Mouse (Mus musculus): ENCODE measurements at regions not wholly inside any gene's neighbourhood (a gene's known extent, or its start where the extent isn't known, plus 50 kb on each side); places are given as distances from the start of the nearest gene placed in this dataset.
A peak's percentile ranks its signal among the peaks of the same experiment; 100 is the strongest.

DNA sequence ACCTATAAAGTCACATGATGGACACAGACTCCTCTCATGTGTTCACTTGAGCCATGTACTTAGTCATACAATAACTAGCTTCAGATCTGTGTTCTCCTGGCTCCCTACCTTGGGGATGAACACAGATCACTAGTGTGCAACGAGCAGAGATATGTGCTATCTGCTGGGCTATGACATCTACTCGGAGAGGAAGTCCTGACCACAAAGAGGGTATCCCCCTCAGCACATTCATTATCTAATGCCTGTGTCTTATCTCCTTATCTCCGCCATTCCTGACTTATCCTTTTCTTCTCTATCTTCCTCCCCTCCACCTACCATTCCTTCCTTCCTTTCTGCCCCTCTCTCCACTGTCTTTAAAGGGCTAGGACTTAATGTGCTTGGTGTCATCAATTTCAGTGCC lies 118.9 kb upstream of the Hmga2 start:
- no peaks in the 10 kb centered on the region for H3K27me3 ChIP-seq (ENCODE audit: control insufficient read depth, insufficient read depth, low read length)
- no peak overlapping the region for H3K4me3 ChIP-seq (ENCODE audit: low read depth, low read length)
- no peak overlapping the region for H3K27ac ChIP-seq (ENCODE audit: low read depth, low read length)
- H3K9me3 ChIP-seq (ENCODE audit: control insufficient read depth, low read length) = no peaks in the 10 kb centered on the region
- WGBS = 84% methylated on average over 3 of the region's 3 CpGs
- H3K4me2 ChIP-seq (ENCODE audit: low read depth, low read length, severe bottlenecking) = no peak overlapping the region
- H3K4me1 ChIP-seq (replicated peaks; ENCODE audit: control insufficient read depth, insufficient read depth, low read length) = no peaks in the 10 kb centered on the region
- H3K36me3 ChIP-seq (ENCODE audit: control insufficient read depth, insufficient read depth, low read length) = no peaks in the 10 kb centered on the region
- ATAC-seq (replicated peaks; ENCODE audit: low FRiP score) (no peak), DNase-seq (ENCODE audit: low spot score) (no peak)
- H3K9ac ChIP-seq (ENCODE audit: low read length) = no peak overlapping the region

DNA sequence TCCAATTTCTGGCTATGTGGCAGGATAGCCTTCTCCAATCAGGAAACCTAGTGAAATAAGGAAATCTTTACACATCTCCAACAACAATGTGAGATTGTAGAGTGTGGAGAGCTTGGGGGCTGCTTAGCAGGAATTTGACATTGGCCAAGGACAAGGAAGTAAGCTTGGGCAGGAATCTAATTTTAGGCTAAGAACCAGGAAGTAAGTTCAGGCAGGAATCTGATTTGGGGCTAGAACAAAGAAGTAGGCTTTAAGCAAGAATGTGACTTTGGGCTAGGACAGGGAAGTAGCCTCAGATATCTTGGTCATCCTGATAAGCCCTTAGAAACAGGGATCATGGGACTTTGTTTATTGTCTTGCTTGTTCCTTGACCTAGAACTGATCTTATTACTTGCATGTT lies 117.6 kb upstream of the Hmga2 start:
- DNase-seq (ENCODE audit: low spot score) = no peak
- Histone ChIP-seq H3K27me3 (ENCODE audit: control insufficient read depth, insufficient read depth, low read length) (no peaks in the 10 kb centered on the region), H3K4me3 (ENCODE audit: low read depth, low read length) (no peak overlapping the region), H3K9ac (ENCODE audit: low read length) (no peak overlapping the region), H3K27ac (ENCODE audit: low read depth, low read length) (no peak overlapping the region), H3K4me1 (replicated peaks; ENCODE audit: control insufficient read depth, insufficient read depth, low read length) (no peaks in the 10 kb centered on the region), H3K4me2 (ENCODE audit: low read depth, low read length, severe bottlenecking) (no peak overlapping the region), H3K9me3 (ENCODE audit: control insufficient read depth, low read length) (no peaks in the 10 kb centered on the region), H3K36me3 (ENCODE audit: control insufficient read depth, insufficient read depth, low read length) (no peaks in the 10 kb centered on the region)
- ATAC-seq (replicated peaks; ENCODE audit: low FRiP score) = no peak

DNA sequence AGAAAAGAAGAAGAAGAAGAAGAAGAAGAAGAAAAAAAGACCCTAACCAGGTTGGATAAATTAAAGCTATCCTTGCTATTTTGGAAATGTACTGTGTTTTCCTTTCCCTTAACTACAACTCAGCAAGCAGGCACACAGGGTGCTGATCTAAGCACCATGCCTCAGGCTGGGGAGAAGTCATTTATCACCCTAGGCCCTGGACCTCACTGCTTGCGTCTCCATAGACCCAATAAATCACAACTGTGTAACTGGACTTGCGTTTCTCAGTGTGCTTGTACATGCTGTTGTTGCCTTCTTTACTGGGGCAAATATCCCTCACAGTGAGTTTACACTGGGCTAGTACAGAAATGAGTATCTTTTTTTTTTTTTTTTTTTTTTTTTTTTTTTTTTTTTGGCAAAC lies 113.4 kb upstream of the Hmga2 start:
- H3K4me3 ChIP-seq (ENCODE audit: low read depth, low read length) = no peak overlapping the region
- H3K27me3 ChIP-seq (ENCODE audit: control insufficient read depth, insufficient read depth, low read length) = no peaks in the 10 kb centered on the region
- no peak overlapping the region for H3K9ac ChIP-seq (ENCODE audit: low read length)
- 95% methylated on average over 2 of the region's 2 CpGs for WGBS
- no peak for DNase-seq (ENCODE audit: low spot score)
- no peak for ATAC-seq (replicated peaks; ENCODE audit: low FRiP score)
- no peaks in the 10 kb centered on the region for H3K4me1 ChIP-seq (replicated peaks; ENCODE audit: control insufficient read depth, insufficient read depth, low read length)
- no peaks in the 10 kb centered on the region for H3K9me3 ChIP-seq (ENCODE audit: control insufficient read depth, low read length)
- H3K4me2 ChIP-seq (ENCODE audit: low read depth, low read length, severe bottlenecking) = no peak overlapping the region
- no peak overlapping the region for H3K27ac ChIP-seq (ENCODE audit: low read depth, low read length)
- no peaks in the 10 kb centered on the region for H3K36me3 ChIP-seq (ENCODE audit: control insufficient read depth, insufficient read depth, low read length)

DNA sequence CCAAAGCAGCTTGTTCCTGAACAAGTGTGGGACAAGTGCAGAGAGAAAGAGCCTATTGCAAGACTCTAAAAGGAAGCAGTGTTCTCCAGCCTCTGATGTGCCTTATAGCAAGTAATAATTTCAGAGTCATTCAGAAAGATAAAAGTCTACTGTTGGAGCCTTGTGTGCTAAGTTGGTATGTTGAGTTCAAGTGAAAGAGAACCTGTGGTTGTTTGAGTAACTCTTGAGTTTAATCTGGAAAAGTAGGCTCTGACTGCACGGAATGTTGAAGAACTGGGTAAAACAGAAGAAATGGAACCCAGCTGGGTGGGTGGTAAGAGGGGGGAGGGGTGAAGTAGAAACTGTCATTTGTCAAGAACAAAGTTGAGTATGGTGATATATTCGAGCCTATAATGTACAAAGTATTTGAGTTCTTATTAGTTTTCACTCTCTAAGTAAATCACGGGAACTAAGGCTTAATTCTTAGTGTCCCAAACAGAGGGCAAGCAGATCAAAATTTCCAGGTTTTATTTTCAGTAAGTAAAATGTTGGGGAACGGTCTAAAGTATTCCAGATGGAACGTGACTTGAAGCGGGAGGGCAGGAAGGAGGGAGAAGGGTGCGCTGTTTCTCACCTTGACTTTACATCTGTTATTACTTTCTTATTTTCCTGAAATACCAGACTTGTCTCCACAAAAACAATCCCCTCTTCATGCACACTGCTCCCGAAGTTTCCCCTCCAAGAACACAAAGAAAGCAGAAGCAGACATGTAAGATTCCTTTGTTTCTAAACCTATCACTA lies 111.8 kb upstream of the Hmga2 start:
- Histone ChIP-seq H3K9ac (ENCODE audit: low read length) (no peak overlapping the region), H3K9me3 (ENCODE audit: control insufficient read depth, low read length) (no peaks in the 10 kb centered on the region), H3K27ac (ENCODE audit: low read depth, low read length) (no peak overlapping the region), H3K4me3 (ENCODE audit: low read depth, low read length) (no peak overlapping the region), H3K4me1 (replicated peaks; ENCODE audit: control insufficient read depth, insufficient read depth, low read length) (no peaks in the 10 kb centered on the region), H3K4me2 (ENCODE audit: low read depth, low read length, severe bottlenecking) (no peak overlapping the region), H3K27me3 (ENCODE audit: control insufficient read depth, insufficient read depth, low read length) (no peaks in the 10 kb centered on the region), H3K36me3 (ENCODE audit: control insufficient read depth, insufficient read depth, low read length) (no peaks in the 10 kb centered on the region)
- 70% methylated on average over 8 of the region's 8 CpGs for WGBS
- ATAC-seq (replicated peaks; ENCODE audit: low FRiP score) = no peak
- DNase-seq (ENCODE audit: low spot score) = no peak

DNA sequence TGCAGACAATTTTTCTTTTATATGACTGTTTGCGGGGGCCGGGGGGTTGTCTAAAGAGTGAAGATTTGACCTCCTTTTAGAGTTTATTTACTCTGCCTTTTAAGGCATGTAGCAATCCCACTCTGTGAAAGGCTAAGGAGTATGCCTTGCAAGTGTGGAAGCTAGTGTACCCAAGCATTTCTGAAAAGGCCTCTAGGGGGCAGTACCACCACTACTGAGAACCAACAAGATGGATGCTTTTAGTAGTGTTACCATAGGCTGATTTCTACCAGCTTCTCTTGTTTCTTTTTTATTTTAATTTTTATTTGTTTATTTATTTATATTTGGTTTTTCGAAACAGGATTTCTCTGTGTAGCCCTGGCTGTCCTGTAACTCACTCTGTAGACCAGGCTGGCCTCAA lies 110.9 kb upstream of the Hmga2 start:
- no peak overlapping the region for H3K9ac ChIP-seq (ENCODE audit: low read length)
- peak; percentile 63 for DNase-seq (ENCODE audit: low spot score)
- H3K36me3 ChIP-seq (ENCODE audit: control insufficient read depth, insufficient read depth, low read length) = no peaks in the 10 kb centered on the region
- no peak overlapping the region for H3K4me2 ChIP-seq (ENCODE audit: low read depth, low read length, severe bottlenecking)
- no peaks in the 10 kb centered on the region for H3K9me3 ChIP-seq (ENCODE audit: control insufficient read depth, low read length)
- no peak overlapping the region for H3K4me3 ChIP-seq (ENCODE audit: low read depth, low read length)
- H3K27me3 ChIP-seq (ENCODE audit: control insufficient read depth, insufficient read depth, low read length) = no peaks in the 10 kb centered on the region
- 83% methylated on average over 3 of the region's 3 CpGs for WGBS
- H3K27ac ChIP-seq (ENCODE audit: low read depth, low read length) = no peak overlapping the region
- H3K4me1 ChIP-seq (replicated peaks; ENCODE audit: control insufficient read depth, insufficient read depth, low read length) = no peaks in the 10 kb centered on the region
- ATAC-seq (replicated peaks; ENCODE audit: low FRiP score) = no peak

DNA sequence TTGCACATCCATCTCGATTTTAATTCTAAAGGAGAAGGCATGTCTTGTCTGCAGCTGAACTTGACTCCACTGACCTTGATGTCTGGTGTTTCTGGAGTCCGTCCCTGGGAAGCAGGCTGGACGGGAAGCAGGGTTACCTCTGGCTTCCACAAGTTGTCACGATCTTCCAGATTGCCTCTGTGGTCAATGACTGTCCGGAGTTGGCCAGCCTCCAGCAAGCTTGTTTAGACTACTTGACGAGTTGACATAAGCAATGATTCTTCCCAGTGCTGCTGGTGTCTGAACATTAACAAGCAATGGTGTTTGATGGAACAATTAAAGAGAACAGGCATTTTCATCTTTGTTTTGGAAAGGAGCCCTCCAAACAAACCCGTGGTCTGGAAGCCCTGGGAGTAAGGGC lies 106.2 kb upstream of the Hmga2 start:
- 84% methylated on average over 7 of the region's 7 CpGs for WGBS
- Histone ChIP-seq H3K4me1 (replicated peaks; ENCODE audit: control insufficient read depth, insufficient read depth, low read length) (no peaks in the 10 kb centered on the region), H3K27ac (ENCODE audit: low read depth, low read length) (no peak overlapping the region), H3K27me3 (ENCODE audit: control insufficient read depth, insufficient read depth, low read length) (no peaks in the 10 kb centered on the region), H3K4me2 (ENCODE audit: low read depth, low read length, severe bottlenecking) (no peak overlapping the region), H3K36me3 (ENCODE audit: control insufficient read depth, insufficient read depth, low read length) (no peaks in the 10 kb centered on the region), H3K4me3 (ENCODE audit: low read depth, low read length) (no peak overlapping the region), H3K9me3 (ENCODE audit: control insufficient read depth, low read length) (no peaks in the 10 kb centered on the region), H3K9ac (ENCODE audit: low read length) (no peak overlapping the region)
- DNase-seq (ENCODE audit: low spot score) (no peak), ATAC-seq (replicated peaks; ENCODE audit: low FRiP score) (no peak)

DNA sequence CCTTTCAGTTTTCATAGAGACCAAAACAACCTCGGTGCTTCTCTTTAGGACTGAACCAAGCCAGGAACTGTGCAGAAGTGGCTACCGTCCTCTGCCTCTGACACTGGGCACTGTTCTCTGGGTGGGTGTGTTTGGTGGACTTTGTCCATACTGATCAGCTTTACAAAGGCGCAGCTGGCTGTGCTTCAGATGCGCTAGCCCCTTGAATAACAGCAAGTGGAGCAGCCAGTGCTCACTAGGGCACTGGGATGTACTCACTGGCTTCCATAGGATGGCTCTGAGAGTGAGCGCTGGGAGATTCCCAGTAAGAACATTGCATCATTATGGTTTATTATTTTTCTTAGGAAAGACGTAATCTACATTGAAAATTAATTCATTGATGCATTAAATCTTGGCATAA lies 105.3 kb upstream of the Hmga2 start:
- Histone ChIP-seq H3K27ac (ENCODE audit: low read depth, low read length) (no peak overlapping the region), H3K27me3 (ENCODE audit: control insufficient read depth, insufficient read depth, low read length) (no peaks in the 10 kb centered on the region), H3K9me3 (ENCODE audit: control insufficient read depth, low read length) (no peaks in the 10 kb centered on the region), H3K4me2 (ENCODE audit: low read depth, low read length, severe bottlenecking) (no peak overlapping the region), H3K9ac (ENCODE audit: low read length) (no peak overlapping the region), H3K4me1 (replicated peaks; ENCODE audit: control insufficient read depth, insufficient read depth, low read length) (no peaks in the 10 kb centered on the region), H3K4me3 (ENCODE audit: low read depth, low read length) (no peak overlapping the region), H3K36me3 (ENCODE audit: control insufficient read depth, insufficient read depth, low read length) (no peaks in the 10 kb centered on the region)
- 77% methylated on average over 6 of the region's 6 CpGs for WGBS
- DNase-seq (ENCODE audit: low spot score) = no peak
- ATAC-seq (replicated peaks; ENCODE audit: low FRiP score) = 0 out of 2 replicates have a peak, but pooled peaks have one; percentile 21

DNA sequence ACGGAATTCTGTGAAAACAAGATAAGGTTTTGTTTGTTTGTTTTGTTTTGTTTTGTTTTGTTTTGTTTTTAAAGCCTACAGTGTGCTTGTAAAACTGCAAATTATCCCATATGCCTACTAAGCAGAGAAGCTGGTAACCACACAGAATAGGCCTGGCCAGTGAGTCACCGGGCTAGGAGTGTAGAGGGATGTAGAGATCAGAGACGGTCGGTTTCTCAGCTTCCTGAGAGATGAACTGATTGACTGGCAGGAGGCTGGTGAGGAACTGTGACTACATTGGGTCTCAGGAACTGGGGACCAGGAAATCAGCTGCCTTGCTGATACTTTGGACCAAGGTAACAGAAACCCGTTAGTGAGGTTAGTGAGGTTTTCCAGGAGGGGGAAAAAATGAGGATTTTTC lies 100.6 kb upstream of the Hmga2 start:
- no peaks in the 10 kb centered on the region for H3K9me3 ChIP-seq (ENCODE audit: control insufficient read depth, low read length)
- whole genome bisulfite sequencing = 76% methylated on average over 5 of the region's 5 CpGs
- no peak overlapping the region for H3K4me2 ChIP-seq (ENCODE audit: low read depth, low read length, severe bottlenecking)
- H3K4me3 ChIP-seq (ENCODE audit: low read depth, low read length) = no peak overlapping the region
- no peak for ATAC-seq (replicated peaks; ENCODE audit: low FRiP score)
- 0 out of 2 replicates have a peak, but pooled peaks cover 2% of the 10 kb centered on the region for H3K4me1 ChIP-seq (replicated peaks; ENCODE audit: control insufficient read depth, insufficient read depth, low read length)
- no peaks in the 10 kb centered on the region for H3K36me3 ChIP-seq (ENCODE audit: control insufficient read depth, insufficient read depth, low read length)
- H3K9ac ChIP-seq (ENCODE audit: low read length) = no peak overlapping the region
- DNase-seq (ENCODE audit: low spot score) = no peak
- H3K27me3 ChIP-seq (ENCODE audit: control insufficient read depth, insufficient read depth, low read length) = no peaks in the 10 kb centered on the region
- H3K27ac ChIP-seq (ENCODE audit: low read depth, low read length) = no peak overlapping the region

DNA sequence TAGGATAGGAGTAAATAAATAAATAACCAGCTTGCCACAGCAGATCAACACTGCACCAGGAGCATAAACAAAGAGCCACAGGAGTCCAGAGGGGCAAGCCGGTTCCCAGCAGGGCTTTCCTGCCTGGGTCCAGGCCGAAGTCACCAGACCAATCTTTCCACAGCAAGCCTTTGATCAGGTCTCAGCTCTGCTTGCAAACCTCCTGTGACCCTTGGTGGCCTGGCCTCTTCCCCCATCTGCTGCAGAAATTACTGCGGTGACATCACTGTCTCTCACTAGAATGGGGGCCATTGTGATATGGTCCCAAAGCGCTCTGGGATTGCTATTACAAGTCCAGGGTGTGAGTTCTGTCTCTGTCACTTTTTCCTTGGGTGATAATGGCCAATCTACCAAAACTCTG lies 99.9 kb upstream of the Hmga2 start:
- Histone ChIP-seq H3K4me1 (replicated peaks; ENCODE audit: control insufficient read depth, insufficient read depth, low read length) (0 out of 2 replicates have a peak, but pooled peaks cover 2% of the 10 kb centered on the region), H3K4me3 (ENCODE audit: low read depth, low read length) (no peak overlapping the region), H3K9me3 (ENCODE audit: control insufficient read depth, low read length) (no peaks in the 10 kb centered on the region), H3K27ac (ENCODE audit: low read depth, low read length) (no peak overlapping the region), H3K36me3 (ENCODE audit: control insufficient read depth, insufficient read depth, low read length) (no peaks in the 10 kb centered on the region), H3K9ac (ENCODE audit: low read length) (no peak overlapping the region), H3K4me2 (ENCODE audit: low read depth, low read length, severe bottlenecking) (no peak overlapping the region), H3K27me3 (ENCODE audit: control insufficient read depth, insufficient read depth, low read length) (no peaks in the 10 kb centered on the region)
- no peak for ATAC-seq (replicated peaks; ENCODE audit: low FRiP score)
- 34% methylated on average over 4 of the region's 4 CpGs for WGBS
- no peak for DNase-seq (ENCODE audit: low spot score)

Measured in forebrain, embryonic 11.5 days (tissue).